Mouse (Mus musculus) midbrain, embryonic 13.5 days (tissue): ENCODE data around the gene Zmat5. TPM values are rescaled to one million over a fixed set of nuclear protein-coding genes. Genes with fewer than 3 reads are reported as not detected.
A peak's percentile ranks its signal among the peaks of the same experiment; 100 is the strongest.

Experiments
- ATAC-seq: fragments of 200-750 bp; cut with Nextera tagmentation; 2 replicates; pipeline ENCODE4 v1.8.0; 2017; ENCODE audit warnings: mild to moderate bottlenecking, moderate TSS enrichment, moderate library complexity
- H3K27ac ChIP-seq: fragments of 300-500 bp; sonication (generic); 2 replicates; pipeline ENCODE4 v1.5.1; 2015; ENCODE audit warnings: inconsistent platforms, mild to moderate bottlenecking, moderate library complexity
- H3K27me3 ChIP-seq: fragments of 300-500 bp; sonication (generic); 2 replicates; pipeline ENCODE4 v1.6.1; 2015; ENCODE audit warnings: mild to moderate bottlenecking, inconsistent platforms
- H3K36me3 ChIP-seq: fragments of 300-500 bp; sonication (generic); 2 replicates; pipeline ENCODE4 v1.6.1; 2015; ENCODE audit warnings: mild to moderate bottlenecking, inconsistent platforms
- H3K4me1 ChIP-seq: fragments of 300-500 bp; sonication (generic); replicated peaks from 2 replicates; pipeline ENCODE4 v1.6.1; 2015; ENCODE audit warnings: inconsistent platforms
- H3K4me2 ChIP-seq: fragments of 300-500 bp; sonication (generic); replicated peaks from 2 replicates; pipeline ENCODE4 v1.6.1; 2015; ENCODE audit warnings: moderate library complexity, mild to moderate bottlenecking, inconsistent platforms
- H3K4me3 ChIP-seq: fragments of 300-500 bp; sonication (generic); replicated peaks from 2 replicates; pipeline ENCODE4 v1.5.1; 2015; ENCODE audit warnings: mild to moderate bottlenecking, inconsistent platforms
- H3K9ac ChIP-seq: fragments of 300-500 bp; sonication (generic); replicated peaks from 2 replicates; pipeline ENCODE4 v1.6.1; 2015; ENCODE audit warnings: mild to moderate bottlenecking, inconsistent platforms
- H3K9me3 ChIP-seq: fragments of 300-500 bp; sonication (generic); 2 replicates; pipeline ENCODE4 v1.6.1; 2016; ENCODE audit warnings: mild to moderate bottlenecking, inconsistent platforms
- WGBS: fragments of 180-500 bp; shearing (Covaris S2); methylation state at CpG from one replicate; pipeline ENCODE4 v1.1.7; 2015; 5-methylcytosine and 5-hydroxymethylcytosine counted together
- polyA plus RNA-seq: library from polyadenylated mRNA; unstranded; fragments of >200 nt; fragmentation: Nextera tagmentation; extraction: Ambion mirVana; gene quantifications from 2 replicates; pipeline ENCODE4 v1.2.1, GENCODE M21; 2015

Zmat5 gene
- polyA plus RNA-seq: 66.9 and 72.9 TPM in 2 replicates

DNA sequence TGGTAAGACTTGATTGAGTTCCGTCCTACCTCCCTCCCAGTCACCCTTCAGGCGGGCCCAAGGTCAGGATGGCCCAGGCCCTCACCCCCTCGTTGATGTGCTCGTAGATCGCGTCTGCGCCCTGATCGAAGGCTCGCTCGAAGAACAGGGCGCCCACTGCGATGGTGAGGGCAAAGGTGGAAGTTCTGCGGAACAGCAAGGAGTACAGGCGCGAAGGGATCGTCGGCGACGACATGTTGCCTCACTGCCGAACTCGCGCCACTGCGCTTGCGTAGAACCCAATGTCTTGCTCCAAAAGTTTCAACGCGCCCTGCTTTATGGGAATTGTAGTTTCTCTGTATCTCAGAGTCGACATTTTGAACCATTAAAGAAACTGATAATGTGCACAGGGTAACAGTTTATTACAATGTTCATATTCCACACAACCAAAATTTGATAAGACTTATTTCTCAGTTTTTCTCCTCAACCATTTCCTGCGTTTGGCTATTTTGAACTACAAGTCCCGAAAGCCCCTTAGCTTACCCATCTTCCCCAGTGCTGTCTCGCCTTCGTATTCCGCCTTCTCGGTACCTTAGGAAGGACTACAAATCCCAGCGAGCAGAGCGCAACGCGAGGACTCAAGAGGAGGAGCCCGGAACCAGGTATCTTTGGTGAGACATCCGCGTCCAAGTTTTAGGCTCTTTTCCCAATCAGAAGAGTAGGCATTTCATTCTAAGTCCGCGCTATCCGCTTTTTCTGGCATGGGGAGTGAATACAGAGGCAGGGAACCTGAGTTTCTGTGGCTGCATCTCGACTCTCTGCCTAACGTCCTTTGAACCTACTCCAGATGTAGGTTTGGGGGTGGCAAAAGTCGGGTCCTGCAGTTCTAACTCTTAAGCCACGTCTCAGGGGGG, at the start of gene Zmat5, which contains the start of gene Uqcr10:
Zmat5 (plus strand) TSS at position 607 of the 893 bp plus-strand sequence.
Uqcr10 (minus strand) TSS at position 271 of the 893 bp plus-strand sequence.
- peak within 1 kb of the TSS; percentile 78 for H3K4me3 ChIP-seq
- WGBS: under 1% methylated on average over 47 of the region's 47 CpGs
- H3K9me3 ChIP-seq: no peaks in the 10 kb centered on the region
- peak within 1 kb of the TSS; percentile 81 for H3K9ac ChIP-seq
- peaks cover 14% of the 10 kb centered on the region for H3K36me3 ChIP-seq
- no peaks in the 10 kb centered on the region for H3K27me3 ChIP-seq
- H3K4me1 ChIP-seq: peaks cover 18% of the 10 kb centered on the region
- peak; percentile 98 for ATAC-seq
- peak within 1 kb of the TSS; percentile 78 for H3K4me2 ChIP-seq
- H3K27ac ChIP-seq: peak within 1 kb of the TSS; percentile 26; the same call in 1 of the 2 replicates

DNA sequence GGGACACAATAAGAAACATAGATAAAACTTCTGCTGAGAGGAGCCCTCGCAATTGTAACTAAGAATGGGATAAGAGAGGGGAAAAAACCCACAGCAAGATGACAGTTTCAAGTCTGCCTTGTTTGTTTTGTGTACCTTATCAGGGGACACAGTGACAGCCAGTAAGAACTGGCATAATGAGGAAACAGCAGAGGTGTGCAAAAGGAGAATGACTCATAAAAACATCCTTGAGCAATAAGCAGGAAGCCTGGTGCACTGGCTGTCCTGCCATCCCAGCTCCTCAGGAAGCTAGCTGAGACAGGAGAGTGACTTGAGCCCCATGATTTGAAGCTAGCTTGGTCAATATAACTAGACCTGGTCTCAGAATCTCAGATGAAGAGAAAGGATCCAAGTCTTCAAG, 44.7 kb upstream of the Zmat5 start:
- Histone ChIP-seq H3K27ac (no peak overlapping the region), H3K36me3 (peaks cover 71% of the 10 kb centered on the region), H3K4me2 (no peak overlapping the region), H3K4me1 (no peaks in the 10 kb centered on the region), H3K4me3 (no peak overlapping the region), H3K27me3 (no peaks in the 10 kb centered on the region), H3K9ac (no peak overlapping the region), H3K9me3 (no peaks in the 10 kb centered on the region)
- 92% methylated on average over 1 of the region's 1 CpGs for WGBS
- no peak for ATAC-seq

DNA sequence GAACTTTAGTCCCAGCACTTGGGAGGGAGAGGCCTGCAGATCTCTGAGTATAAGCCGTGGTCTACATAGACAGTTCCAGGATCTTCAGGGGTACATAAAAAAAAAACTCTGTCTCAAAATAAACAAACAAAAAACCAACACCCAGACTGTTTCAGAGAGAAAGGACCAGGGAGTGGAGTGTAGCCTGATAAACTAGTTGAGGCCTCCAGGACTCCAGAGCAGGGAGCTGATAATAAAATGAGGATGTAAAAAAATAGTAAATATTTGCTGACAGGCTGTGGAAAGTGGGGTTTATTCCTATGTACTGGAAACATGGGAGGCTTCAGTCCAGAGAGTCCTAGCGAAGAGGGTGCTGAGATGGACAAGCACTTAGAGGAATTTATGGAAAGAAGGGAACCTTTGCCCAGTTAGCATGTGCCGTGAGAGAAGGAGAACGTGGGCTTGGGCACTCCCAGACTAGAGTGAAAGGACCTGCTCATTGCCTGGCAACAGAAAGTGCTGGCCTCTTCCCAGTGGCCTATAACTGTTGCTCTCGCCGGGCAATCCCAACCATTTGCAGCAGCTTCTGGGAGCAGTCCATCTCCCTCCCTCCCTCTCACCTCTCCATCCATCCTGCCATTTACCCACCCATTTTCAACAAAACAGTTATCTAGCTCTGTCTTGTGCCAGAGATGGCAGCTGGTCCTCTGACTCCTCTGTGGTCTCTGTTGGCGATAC, 44.0 kb upstream of the Zmat5 start:
- Histone ChIP-seq H3K4me2 (no peak overlapping the region), H3K27me3 (no peaks in the 10 kb centered on the region), H3K4me1 (no peaks in the 10 kb centered on the region), H3K36me3 (peaks cover 64% of the 10 kb centered on the region), H3K4me3 (no peak overlapping the region), H3K9me3 (no peaks in the 10 kb centered on the region), H3K9ac (no peak overlapping the region), H3K27ac (no peak overlapping the region)
- WGBS: 88% methylated on average over 7 of the region's 7 CpGs
- ATAC-seq: no peak

DNA sequence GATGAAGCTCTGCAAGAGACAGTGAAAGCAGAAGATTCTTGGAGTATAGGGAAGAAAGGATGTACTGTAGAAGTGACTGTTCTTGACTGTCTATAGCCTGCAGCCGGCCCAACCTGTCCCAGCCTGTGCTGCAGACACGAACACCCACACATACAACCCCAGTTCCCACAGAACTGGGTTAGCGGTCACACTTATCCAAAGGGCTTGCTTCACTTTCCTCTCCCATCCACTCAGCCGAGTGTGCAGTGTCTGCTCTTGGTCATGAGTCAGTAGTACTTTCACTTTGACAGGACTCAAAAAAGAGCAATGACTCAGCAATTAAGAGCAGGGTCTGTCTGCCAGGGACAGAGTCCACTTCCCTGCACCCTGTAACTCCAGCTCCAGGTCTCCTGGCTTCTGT, 43.2 kb upstream of the Zmat5 start:
- ATAC-seq: no peak
- Histone ChIP-seq H3K27ac (no peak overlapping the region), H3K4me3 (no peak overlapping the region), H3K4me1 (no peaks in the 10 kb centered on the region), H3K4me2 (no peak overlapping the region), H3K36me3 (peaks cover 61% of the 10 kb centered on the region), H3K9ac (no peak overlapping the region), H3K27me3 (no peaks in the 10 kb centered on the region), H3K9me3 (no peaks in the 10 kb centered on the region)
- WGBS: 90% methylated on average over 4 of the region's 4 CpGs

DNA sequence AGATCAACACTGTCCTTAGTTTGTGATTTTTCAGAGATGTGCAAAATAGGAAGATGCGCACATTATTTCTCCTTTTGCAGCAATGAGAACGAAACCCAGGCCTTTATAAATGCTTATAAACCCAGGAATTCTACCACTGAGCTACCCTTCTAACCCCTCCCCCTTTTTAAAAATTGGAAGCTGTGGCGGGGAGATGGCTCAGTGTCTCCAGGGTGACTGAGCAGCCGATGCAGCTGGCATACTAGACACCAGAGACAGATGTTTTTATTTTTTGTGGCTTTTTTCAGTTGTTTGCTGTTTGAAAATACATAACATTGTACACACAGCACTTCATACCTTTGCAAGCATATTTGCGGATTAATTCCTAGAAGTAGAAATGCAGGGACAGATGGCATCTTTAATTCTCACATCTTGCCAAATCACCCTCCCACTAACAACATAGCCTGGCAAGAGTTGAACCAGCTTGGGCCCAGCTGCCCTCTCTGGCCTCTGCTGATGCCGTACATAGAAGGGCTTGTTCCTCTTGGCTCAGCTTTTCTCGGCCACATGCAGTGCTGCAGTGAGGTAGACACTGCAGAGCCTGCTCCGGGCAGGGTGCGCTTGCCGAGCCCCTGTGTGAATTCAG, 42.5 kb upstream of the Zmat5 start:
- Histone ChIP-seq H3K27me3 (no peaks in the 10 kb centered on the region), H3K9ac (no peak overlapping the region), H3K36me3 (peaks cover 62% of the 10 kb centered on the region), H3K4me3 (no peak overlapping the region), H3K4me2 (no peak overlapping the region), H3K9me3 (no peaks in the 10 kb centered on the region), H3K4me1 (no peaks in the 10 kb centered on the region), H3K27ac (no peak overlapping the region)
- 78% methylated on average over 10 of the region's 10 CpGs for WGBS
- no peak for ATAC-seq

DNA sequence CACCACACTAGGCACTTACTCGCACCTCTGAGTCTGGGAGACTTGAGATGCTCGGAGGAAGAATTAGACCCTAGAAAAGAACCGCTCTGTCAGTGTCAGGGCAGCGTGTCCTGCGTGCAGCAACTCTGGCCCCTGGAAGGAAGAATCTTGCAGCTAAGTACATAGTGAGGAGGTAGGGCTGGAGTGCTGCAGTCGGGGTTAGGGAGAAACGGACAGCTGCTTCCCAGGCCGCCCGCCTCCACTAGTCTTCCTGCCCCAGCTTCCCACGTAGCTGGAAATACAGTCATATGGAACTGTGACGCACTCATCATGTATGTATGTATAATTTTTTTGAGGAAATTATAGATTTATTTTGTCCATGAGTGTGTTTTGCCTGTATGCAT, 42.0 kb upstream of the Zmat5 start:
- H3K9me3 ChIP-seq: no peaks in the 10 kb centered on the region
- H3K36me3 ChIP-seq: peaks cover 65% of the 10 kb centered on the region
- H3K27me3 ChIP-seq: no peaks in the 10 kb centered on the region
- ATAC-seq: no peak
- WGBS: 91% methylated on average over 11 of the region's 11 CpGs
- H3K4me2 ChIP-seq: no peak overlapping the region
- H3K27ac ChIP-seq: no peak overlapping the region
- H3K4me1 ChIP-seq: no peaks in the 10 kb centered on the region
- H3K9ac ChIP-seq: no peak overlapping the region
- H3K4me3 ChIP-seq: no peak overlapping the region

DNA sequence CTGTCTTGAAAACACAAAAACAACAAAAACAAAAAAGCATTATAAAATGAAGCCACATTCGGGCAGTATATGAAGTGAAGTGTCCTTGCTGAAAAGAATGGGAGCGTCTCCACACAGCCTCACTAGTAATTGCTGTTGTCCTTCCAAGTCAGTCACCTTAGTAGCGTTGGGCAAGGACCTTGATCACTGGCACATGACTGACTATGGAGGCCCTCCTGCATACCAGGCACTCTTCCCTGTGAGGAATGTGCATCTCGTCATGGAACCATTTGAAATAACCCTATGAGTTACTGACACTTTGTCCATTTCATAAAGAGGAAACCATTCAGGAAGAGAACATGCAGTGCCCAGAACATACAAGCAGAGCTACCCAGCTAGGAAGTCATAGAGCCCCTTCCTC, 32.7 kb upstream of the Zmat5 start:
- Histone ChIP-seq H3K36me3 (peaks cover 64% of the 10 kb centered on the region), H3K4me3 (no peak overlapping the region), H3K4me2 (no peak overlapping the region), H3K4me1 (no peaks in the 10 kb centered on the region), H3K9ac (no peak overlapping the region), H3K9me3 (no peaks in the 10 kb centered on the region), H3K27me3 (no peaks in the 10 kb centered on the region), H3K27ac (no peak overlapping the region)
- 96% methylated on average over 4 of the region's 4 CpGs for WGBS
- no peak for ATAC-seq

DNA sequence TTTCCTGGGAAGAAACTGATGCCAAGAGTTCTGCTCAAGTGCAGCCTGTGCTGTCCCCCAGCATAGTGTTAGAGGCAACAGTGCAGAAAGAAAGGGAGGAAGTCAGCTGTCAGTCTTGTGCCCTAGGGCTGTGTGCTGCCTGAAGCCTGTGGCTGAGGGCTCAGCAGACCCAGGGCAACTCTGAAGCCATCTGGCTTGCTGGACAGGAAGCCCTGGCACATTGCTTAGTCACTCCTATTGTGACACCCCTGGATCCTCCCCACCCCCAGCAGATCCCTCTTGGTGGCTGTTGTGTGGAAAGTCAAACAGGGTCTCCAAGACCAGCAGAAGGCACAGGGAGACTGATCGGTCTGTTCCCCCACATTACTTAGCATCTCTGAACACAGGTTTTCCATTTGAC, 29.9 kb upstream of the Zmat5 start:
- ATAC-seq: no peak
- H3K9ac ChIP-seq: no peak overlapping the region
- WGBS: 89% methylated on average over 1 of the region's 1 CpGs
- H3K4me1 ChIP-seq: peaks cover under 1% of the 10 kb centered on the region; the same call in 1 of the 2 replicates
- H3K9me3 ChIP-seq: no peaks in the 10 kb centered on the region
- H3K36me3 ChIP-seq: peaks cover 76% of the 10 kb centered on the region
- H3K4me3 ChIP-seq: no peak overlapping the region
- no peak overlapping the region for H3K4me2 ChIP-seq
- H3K27ac ChIP-seq: no peak overlapping the region
- no peaks in the 10 kb centered on the region for H3K27me3 ChIP-seq

DNA sequence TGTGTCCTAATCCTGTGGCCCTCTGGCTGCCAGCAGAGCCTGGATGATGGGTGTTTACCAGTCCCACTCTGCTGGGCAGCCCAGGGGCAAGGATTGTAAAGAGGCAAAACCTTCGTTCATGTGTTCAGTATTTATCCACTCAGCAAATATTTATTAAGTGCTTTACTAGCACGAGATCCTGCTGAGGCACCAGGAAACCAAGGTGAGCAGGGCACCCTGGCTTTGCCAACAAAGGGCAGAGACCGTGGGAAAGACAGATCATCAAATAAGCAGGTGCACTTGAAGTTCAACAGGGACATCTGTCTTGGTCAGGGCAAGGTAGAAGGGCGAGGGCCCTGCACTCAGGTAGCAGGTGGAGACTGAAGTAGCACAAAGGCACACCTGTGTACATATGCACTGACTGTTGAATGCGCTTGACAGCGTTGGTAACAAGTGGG, 29.3 kb upstream of the Zmat5 start:
- Histone ChIP-seq H3K27me3 (no peaks in the 10 kb centered on the region), H3K4me2 (no peak overlapping the region), H3K4me3 (no peak overlapping the region), H3K27ac (no peak overlapping the region), H3K4me1 (peaks cover 4% of the 10 kb centered on the region; the same call in 1 of the 2 replicates), H3K36me3 (peaks cover 81% of the 10 kb centered on the region), H3K9ac (no peak overlapping the region), H3K9me3 (no peaks in the 10 kb centered on the region)
- no peak for ATAC-seq
- WGBS: 93% methylated on average over 6 of the region's 6 CpGs

DNA sequence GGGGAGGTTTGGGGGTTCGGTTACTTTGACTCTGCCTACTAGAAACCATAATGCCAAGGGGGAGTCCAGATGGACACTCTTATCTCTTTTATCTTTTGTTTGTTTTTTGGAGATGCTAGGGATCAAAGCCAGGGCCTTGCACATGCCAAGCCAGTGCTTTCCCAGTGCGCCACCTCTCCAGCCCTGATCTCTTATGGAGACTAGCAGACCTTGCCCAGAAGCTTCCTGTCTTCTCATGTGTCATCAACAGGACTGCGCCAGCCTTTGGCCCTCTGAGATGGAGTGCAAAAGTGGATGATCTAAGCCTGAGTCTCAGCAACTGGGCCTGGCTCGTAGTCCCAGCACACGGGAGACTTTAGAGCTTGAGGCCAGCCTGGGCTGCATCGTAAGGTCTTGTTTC, 28.8 kb upstream of the Zmat5 start:
- 92% methylated on average over 6 of the region's 6 CpGs for WGBS
- H3K27me3 ChIP-seq: no peaks in the 10 kb centered on the region
- peaks cover 79% of the 10 kb centered on the region for H3K36me3 ChIP-seq

DNA sequence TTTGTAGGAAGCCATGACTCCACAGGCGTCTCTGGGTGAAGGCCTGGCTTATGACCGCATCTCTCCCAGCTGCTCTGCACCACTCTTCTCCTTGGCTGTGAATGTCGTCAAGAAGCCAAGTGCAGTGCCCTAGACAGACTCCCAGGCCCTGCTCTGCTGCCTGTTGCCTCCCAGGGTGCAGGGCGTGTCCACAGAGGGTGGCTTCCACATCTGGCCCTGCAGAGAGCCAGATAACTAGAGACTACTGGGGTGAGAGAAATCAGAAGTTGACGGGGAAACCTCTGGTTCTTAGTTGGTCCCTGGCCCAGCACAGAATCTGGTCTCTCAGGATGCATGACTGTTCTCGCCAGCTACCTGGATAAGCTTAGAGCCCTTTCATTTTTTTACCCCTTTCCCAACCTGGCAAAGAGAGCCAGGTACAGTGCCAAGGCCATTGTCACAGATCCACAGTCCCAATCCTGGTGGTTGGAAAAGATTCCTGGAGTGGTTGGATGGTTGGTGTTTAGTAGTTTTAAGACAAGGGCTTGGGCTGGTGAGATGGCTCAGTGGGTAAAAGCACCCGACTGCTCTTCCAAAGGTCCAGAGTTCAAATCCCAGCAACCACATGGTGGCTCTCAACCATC, 27.1 kb upstream of the Zmat5 start:
- no peaks in the 10 kb centered on the region for H3K9me3 ChIP-seq
- WGBS: 93% methylated on average over 7 of the region's 7 CpGs
- H3K27ac ChIP-seq: no peak overlapping the region
- peaks cover 89% of the 10 kb centered on the region for H3K36me3 ChIP-seq
- H3K4me3 ChIP-seq: no peak overlapping the region
- H3K9ac ChIP-seq: no peak overlapping the region
- no peak overlapping the region for H3K4me2 ChIP-seq
- no peak for ATAC-seq
- H3K27me3 ChIP-seq: no peaks in the 10 kb centered on the region
- H3K4me1 ChIP-seq: peaks cover 4% of the 10 kb centered on the region; the same call in 1 of the 2 replicates

More for the DNA sequence above, 28.8 kb upstream of the Zmat5 start:
- no peak overlapping the region for H3K9ac ChIP-seq
- no peak for ATAC-seq
- no peak overlapping the region for H3K4me2 ChIP-seq
- H3K27ac ChIP-seq: no peak overlapping the region
- no peaks in the 10 kb centered on the region for H3K9me3 ChIP-seq
- no peak overlapping the region for H3K4me3 ChIP-seq
- H3K4me1 ChIP-seq: peaks cover 4% of the 10 kb centered on the region; the same call in 1 of the 2 replicates
